Mouse (Mus musculus): ENCODE data around the gene Meaf6.

- TF ChIP-seq CTCF (IDR thresholded peaks at IDR 0.05; ENCODE audit: borderline replicate concordance, extremely low read depth, insufficient read depth, insufficient read length) (no peak), POLR2A (IDR thresholded peaks at IDR 0.05; ENCODE audit: borderline replicate concordance, extremely low read depth, insufficient read depth, insufficient read length, poor library complexity, severe bottlenecking) (no peak)
Observed at GRCm38 (mm10) chr4:125078698-125079097, 6.2 kb upstream of the Meaf6 start.
